Mouse (Mus musculus) spleen, adult 2 months (tissue): Measurements from ENCODE around the gene Kif22. TPM values are rescaled to one million over a fixed set of nuclear protein-coding genes. Genes with fewer than 3 reads are reported as not detected.

Experiments
- DNase-seq, 2 experiments: peaks; one replicate each; pipeline versions ENCODE4 v3.0.0 to v3.0.0-alpha.2; 2012 to 2021; ENCODE audit warnings: low spot score in 2 of 2, low read depth in 1 of 2
- H3K27ac ChIP-seq: fragments of 200-500 bp; 2 replicates; pipeline ENCODE4 v1.5.1; 2012; ENCODE audit warnings: low read length, inconsistent platforms; ENCODE audit not compliant: insufficient read depth
- H3K27me3 ChIP-seq: fragments of 200-500 bp; 2 replicates; pipeline ENCODE4 v1.6.1; 2012; ENCODE audit warnings: mild to moderate bottlenecking, moderate library complexity, low read length, inconsistent platforms; ENCODE audit not compliant: control insufficient read depth, insufficient read depth
- H3K36me3 ChIP-seq: fragments of 200-500 bp; 2 replicates; pipeline ENCODE4 v1.6.1; 2012; ENCODE audit warnings: mild to moderate bottlenecking, low read length, inconsistent platforms; ENCODE audit not compliant: control insufficient read depth, insufficient read depth
- H3K4me1 ChIP-seq: fragments of 200-500 bp; 2 replicates; pipeline ENCODE4 v1.6.1; 2011; ENCODE audit warnings: inconsistent platforms; ENCODE audit not compliant: control insufficient read depth, insufficient read depth, insufficient read length
- H3K4me3 ChIP-seq: fragments of 200-500 bp; 2 replicates; pipeline ENCODE4 v1.5.1; 2011; ENCODE audit warnings: mild to moderate bottlenecking, inconsistent platforms; ENCODE audit not compliant: insufficient read depth, insufficient read length; ENCODE audit errors: extremely low read depth
- CTCF ChIP-seq: fragments of 200-500 bp; IDR thresholded peaks from 2 replicates; pipeline ENCODE4 v1.5.1; 2011; ENCODE audit warnings: mild to moderate bottlenecking, inconsistent platforms; ENCODE audit not compliant: insufficient read depth, insufficient read length, insufficient replicate concordance; ENCODE audit errors: extremely low read depth
- POLR2A ChIP-seq: fragments of 200-500 bp; IDR thresholded peaks from 2 replicates; pipeline ENCODE4 v1.6.1; 2011; ENCODE audit warnings: low read depth, low read length, inconsistent platforms
- whole genome bisulfite sequencing: fragments of 180-500 bp; shearing (Covaris S2); methylation state at CpG from one replicate; pipeline ENCODE4 v1.1.7; 2018; 5-methylcytosine and 5-hydroxymethylcytosine counted together
- polyA plus RNA-seq: library from polyadenylated mRNA; depleted of rRNA; stranded (reverse); fragments of >200 nt; gene quantifications from 2 replicates; pipeline ENCODE4 v1.2.3, GENCODE M21; 2012

Kif22 gene
- polyA plus RNA-seq, 1 experiment = 6.3 TPM

DNA sequence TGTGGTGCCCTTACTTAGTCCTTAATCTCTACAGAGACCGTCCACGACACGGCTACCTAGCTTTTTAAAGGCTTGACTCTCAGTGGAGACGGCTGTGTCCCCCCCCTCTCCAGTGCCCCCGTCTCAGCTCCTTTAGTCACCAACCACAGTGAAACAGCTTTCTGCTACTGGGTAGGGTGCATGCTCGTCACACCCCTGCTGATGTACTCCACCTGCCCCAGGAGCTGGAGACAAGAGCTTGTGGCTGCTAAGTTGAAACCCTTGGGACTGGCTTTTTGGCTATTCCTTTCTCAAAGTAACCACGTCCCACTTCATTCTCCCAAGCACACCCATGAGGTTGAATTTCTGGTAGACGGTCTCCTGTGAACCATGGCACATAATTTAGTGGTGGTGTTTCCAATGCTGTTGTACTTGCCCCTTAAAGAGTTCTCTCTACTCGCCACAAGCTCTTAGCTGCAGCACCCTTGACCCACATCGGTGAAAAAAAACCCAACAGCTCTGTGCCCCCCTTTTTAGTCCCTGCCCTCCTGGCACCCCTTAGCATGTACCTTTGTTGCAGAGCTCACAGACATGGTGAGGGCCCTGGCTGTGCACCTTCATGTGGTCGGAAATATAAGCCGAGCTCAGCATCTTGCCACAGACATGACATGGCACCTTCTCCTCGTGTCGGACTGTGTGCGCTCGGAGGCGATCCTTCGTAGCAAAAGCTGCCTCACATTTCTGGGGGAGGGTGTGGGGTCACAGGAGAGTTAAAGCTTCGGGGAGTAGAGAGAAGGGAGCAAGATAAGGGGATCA, 18.2 kb downstream of the Kif22 start:
- DNase-seq = no peak
- WGBS = 13% methylated on average over 19 of the region's 19 CpGs
- peaks cover 43% of the 10 kb centered on the region for H3K4me1 ChIP-seq
- no peaks in the 10 kb centered on the region for H3K27me3 ChIP-seq
- H3K4me3 ChIP-seq = peak overlapping the region; percentile 15
- H3K27ac ChIP-seq = no peak overlapping the region
- no peak for TF ChIP-seq CTCF
- TF ChIP-seq POLR2A = no peak
- H3K36me3 ChIP-seq = peaks cover 16% of the 10 kb centered on the region

DNA sequence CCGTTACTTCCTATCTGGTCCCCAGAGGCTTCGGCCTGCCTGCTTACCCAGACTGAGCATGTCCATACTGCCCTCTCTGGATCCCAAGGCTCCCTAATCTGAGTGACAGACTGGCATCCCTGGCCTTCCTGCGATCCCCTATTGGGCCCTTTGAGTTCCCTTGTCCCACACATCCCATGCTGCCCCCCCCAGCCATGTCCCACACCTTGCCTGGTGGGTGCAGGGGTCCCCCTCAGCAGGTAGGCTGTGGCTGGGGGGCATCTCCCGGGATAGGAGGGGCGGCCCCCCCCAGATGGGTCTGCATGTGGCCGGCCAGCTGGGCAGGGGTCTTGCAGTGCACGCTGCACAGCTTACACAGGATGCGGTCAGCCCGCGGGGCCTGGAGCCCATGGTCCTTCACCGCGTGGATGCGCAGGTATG, 19.0 kb downstream of the Kif22 start:
- peaks cover 43% of the 10 kb centered on the region for H3K4me1 ChIP-seq
- WGBS = 71% methylated on average over 13 of the region's 13 CpGs

DNA sequence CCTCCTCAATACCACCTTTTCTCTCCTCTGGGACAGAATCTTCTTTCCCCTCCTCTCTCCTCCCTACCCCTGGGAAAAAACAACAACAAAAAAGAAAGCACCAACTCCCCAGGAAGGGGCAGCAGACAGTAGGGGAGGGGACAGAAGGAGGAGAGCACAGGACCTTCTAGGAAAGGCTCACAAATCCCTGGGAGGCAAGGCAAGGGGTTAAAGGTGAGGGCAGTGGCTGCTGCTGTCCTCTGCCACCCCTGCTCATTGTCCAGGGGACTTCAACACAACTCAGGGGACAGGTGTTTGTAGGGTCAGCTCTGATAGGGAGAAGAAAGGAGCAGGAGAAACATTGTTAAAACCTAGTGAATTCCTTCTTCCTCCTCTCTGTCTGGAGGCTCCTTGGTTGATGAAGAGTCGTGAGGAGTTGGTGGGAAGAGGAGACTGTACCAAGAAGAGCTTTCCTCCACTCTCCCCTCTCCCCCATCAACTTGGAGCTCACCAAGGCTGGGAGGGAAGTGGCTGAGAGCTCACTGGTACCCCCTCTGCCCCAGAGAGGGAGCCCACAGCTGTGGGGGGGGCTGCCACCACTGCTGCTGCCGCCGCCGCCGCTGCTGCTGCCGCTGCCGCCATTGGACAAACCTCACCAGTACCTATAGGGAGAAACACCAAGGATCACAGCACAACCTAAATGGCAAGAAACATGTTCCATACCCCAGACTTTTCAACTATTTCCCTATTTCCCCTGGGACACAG, 19.6 kb downstream of the Kif22 start:
- no peak overlapping the region for H3K27ac ChIP-seq
- no peak for TF ChIP-seq CTCF
- no peak for TF ChIP-seq POLR2A
- H3K4me1 ChIP-seq = peaks cover 37% of the 10 kb centered on the region
- no peak overlapping the region for H3K4me3 ChIP-seq
- DNase-seq = no peak
- 76% methylated on average over 7 of the region's 7 CpGs for WGBS
- H3K36me3 ChIP-seq = peaks cover 16% of the 10 kb centered on the region
- H3K27me3 ChIP-seq = no peaks in the 10 kb centered on the region

More for the DNA sequence above, 19.0 kb downstream of the Kif22 start:
- no peak for DNase-seq
- Histone ChIP-seq H3K36me3 (peaks cover 16% of the 10 kb centered on the region), H3K27ac (no peak overlapping the region), H3K4me3 (no peak overlapping the region), H3K27me3 (no peaks in the 10 kb centered on the region)
- TF ChIP-seq POLR2A = no peak
- no peak for TF ChIP-seq CTCF

DNA sequence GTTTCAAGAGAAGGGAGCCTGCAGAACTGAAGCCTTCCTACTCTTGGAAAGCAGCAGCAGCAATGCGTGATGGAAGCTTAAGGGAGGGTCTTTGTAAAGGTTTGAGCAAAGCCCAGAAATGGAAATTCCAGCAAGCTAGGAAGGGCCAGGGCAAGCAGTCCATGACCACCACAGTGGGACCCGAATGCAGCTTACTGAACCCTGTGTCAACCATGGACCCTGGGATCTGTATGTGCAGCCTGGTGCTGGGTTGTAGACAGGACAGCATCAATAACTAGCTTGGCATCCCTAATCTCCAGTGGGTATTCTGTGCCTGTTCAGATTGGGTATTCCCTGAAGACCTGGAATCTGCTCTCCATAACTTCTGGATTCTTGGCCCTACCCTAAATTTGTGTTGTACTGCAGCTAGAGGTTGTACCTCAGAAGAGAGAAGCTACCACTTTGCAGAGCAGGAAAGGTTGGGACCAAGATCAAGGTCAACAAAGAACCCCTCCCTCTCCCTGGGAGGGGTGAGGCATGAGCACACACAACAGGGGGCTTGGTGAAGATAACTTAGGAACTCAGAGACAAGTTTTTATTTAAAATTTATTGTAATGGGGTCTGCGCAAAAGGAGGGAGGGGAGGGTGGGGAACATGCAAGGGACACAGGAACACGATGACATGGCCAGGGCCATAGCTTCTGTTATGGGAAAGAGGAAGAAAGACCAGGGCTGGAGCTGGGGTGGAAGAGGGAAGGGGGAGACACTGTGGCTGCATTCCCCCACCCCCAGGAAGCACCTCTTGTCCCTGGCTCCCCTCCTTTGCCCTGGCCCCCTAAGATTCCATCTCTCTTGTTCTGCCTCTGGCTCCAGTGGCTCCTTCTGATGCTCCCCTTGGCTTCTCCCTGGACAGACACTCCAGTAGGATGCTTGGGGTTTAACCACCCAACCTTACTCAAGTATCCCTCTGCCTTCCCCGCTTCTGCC, 20.4 kb downstream of the Kif22 start:
- H3K4me1 ChIP-seq = peaks cover 37% of the 10 kb centered on the region
- DNase-seq = no peak
- WGBS = 54% methylated on average over 5 of the region's 5 CpGs
- no peak overlapping the region; the same call in 1 of the 2 replicates for H3K4me3 ChIP-seq
- H3K27me3 ChIP-seq = no peaks in the 10 kb centered on the region
- H3K27ac ChIP-seq = no peak overlapping the region
- no peak for TF ChIP-seq CTCF
- no peak for TF ChIP-seq POLR2A
- H3K36me3 ChIP-seq = peaks cover 16% of the 10 kb centered on the region

DNA sequence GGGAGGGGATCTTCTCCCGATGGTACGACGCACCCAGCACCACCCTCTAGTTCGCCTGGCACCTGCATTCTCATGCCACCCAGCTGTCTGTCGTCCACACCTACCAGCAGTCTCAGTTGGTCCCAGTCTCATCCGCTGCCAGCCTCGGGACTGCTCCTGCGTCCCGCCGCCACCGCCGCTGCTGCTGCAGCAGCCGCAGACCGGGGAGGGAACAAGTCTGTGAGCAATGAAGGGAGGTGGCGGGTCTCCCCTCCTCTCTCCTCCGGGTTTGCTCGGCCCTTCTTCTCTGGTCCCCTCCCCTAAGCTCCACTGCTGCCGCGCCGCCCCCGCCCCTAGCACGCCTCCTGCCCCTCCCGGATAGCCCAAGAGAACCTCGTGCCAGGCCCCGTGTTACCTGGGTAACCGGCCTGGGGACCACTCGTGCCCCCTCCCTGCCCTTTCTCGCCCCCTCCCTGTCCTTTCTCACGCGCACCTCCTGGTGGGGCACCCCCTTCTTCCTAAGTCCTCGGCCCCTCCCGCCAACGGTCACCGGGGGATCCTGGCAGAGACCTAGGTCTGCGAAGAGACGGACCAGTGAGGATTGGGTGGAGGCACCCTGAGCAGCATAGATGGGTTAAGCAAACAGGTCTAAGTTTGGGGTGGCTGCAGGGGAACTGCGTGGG, 21.2 kb downstream of the Kif22 start, which contains the start of the genes Gm42742 and Prrt2:
TSS of gene Gm42742 (minus strand) at position 197 of the 662 bp plus-strand sequence.
TSS of gene Prrt2 (minus strand) at position 311 of the 662 bp plus-strand sequence.
- H3K4me1 ChIP-seq = peaks cover 37% of the 10 kb centered on the region
- peaks cover 16% of the 10 kb centered on the region for H3K36me3 ChIP-seq
- H3K27ac ChIP-seq = peak within 1 kb of the TSS; percentile 26; the same call in 1 of the 2 replicates
- TF ChIP-seq CTCF = no peak
- peak within 1 kb of the TSS; percentile 43; the same call in 1 of the 2 replicates for H3K4me3 ChIP-seq
- no peaks in the 10 kb centered on the region for H3K27me3 ChIP-seq
- DNase-seq = peak in 1 of 2 experiments; percentile 34
- WGBS = 3% methylated on average over 35 of the region's 37 CpGs
